Mouse (Mus musculus) bone marrow, adult 2 months (tissue): ENCODE data around the gene Lrrc7. TPM values are rescaled to one million over a fixed set of nuclear protein-coding genes. Genes with fewer than 3 reads are reported as not detected.
"Not testable (repeated sequence)": the region's sequence is repeated elsewhere in the genome, so short reads cannot be mapped to it uniquely, and the experiment has no call there.

ENCODE experiments used
- H3K27ac ChIP-seq: fragments of 200-500 bp; 2 replicates; pipeline ENCODE4 v1.5.1; 2012; ENCODE audit warnings: low read depth, mild to moderate bottlenecking, control low read depth, inconsistent platforms, low read length; ENCODE audit not compliant: control insufficient read depth, poor library complexity, insufficient read depth
- H3K4me1 ChIP-seq: fragments of 200-500 bp; 2 replicates; pipeline ENCODE4 v1.6.1; 2011; ENCODE audit warnings: low read length; ENCODE audit not compliant: control insufficient read depth, insufficient read depth
- H3K4me3 ChIP-seq: fragments of 200-500 bp; replicated peaks from 2 replicates; pipeline ENCODE3; 2011; ENCODE audit warnings: mild to moderate bottlenecking, low read depth, low read length, control low read depth; ENCODE audit not compliant: control insufficient read depth
- CTCF ChIP-seq: fragments of 200-500 bp; IDR thresholded peaks from 2 replicates; pipeline ENCODE4 v1.5.1; 2011; ENCODE audit warnings: low read length, control low read depth; ENCODE audit not compliant: control insufficient read depth, insufficient read depth
- POLR2A ChIP-seq: fragments of 200-500 bp; IDR thresholded peaks from 2 replicates; pipeline ENCODE4 v1.6.1; 2011; ENCODE audit warnings: low read depth, mild to moderate bottlenecking, control low read depth, low read length, borderline replicate concordance; ENCODE audit not compliant: control insufficient read depth
- WGBS: fragments of 180-500 bp; shearing (Covaris S2); methylation state at CpG from one replicate; pipeline ENCODE4 v1.1.7; 2018; 5-methylcytosine and 5-hydroxymethylcytosine counted together
- polyA plus RNA-seq: library from polyadenylated mRNA; stranded (reverse); fragments of >200 nt; gene quantifications from 2 replicates; pipeline ENCODE4 v1.2.4, GENCODE M21; 2011; ENCODE audit warnings: low replicate concordance; ENCODE audit not compliant: missing spikeins, insufficient read depth, insufficient read length

The Lrrc7 gene
- polyA plus RNA-seq, 1 experiment: not detected

GRCm38 (mm10) chr3:158140629-158141028, 421.4 kb downstream of the Lrrc7 start:
- Histone ChIP-seq H3K4me1 (no peaks in the 10 kb centered on the region), H3K27ac (no peak overlapping the region), H3K4me3 (no peak overlapping the region)
- TF ChIP-seq CTCF (no peak), POLR2A (no peak)
- 2% methylated on average over 1 of the region's 1 CpGs for WGBS

GRCm38 (mm10) chr3:158137796-158138195, 424.2 kb downstream of the Lrrc7 start:
- no peak for TF ChIP-seq CTCF
- TF ChIP-seq POLR2A: no peak
- Histone ChIP-seq H3K4me1 (no peaks in the 10 kb centered on the region), H3K4me3 (no peak overlapping the region), H3K27ac (no peak overlapping the region)
- 43% methylated on average over 6 of the region's 6 CpGs for WGBS

GRCm38 (mm10) chr3:158131672-158132071, 430.3 kb downstream of the Lrrc7 start:
- H3K4me1 ChIP-seq: no peaks in the 10 kb centered on the region
- TF ChIP-seq POLR2A (no peak), CTCF (no peak)
- no peak overlapping the region for H3K4me3 ChIP-seq
- 64% methylated on average over 4 of the region's 4 CpGs for WGBS
- H3K27ac ChIP-seq: no peak overlapping the region

GRCm38 (mm10) chr3:158131233-158131632, 430.8 kb downstream of the Lrrc7 start:
- TF ChIP-seq POLR2A: no peak
- TF ChIP-seq CTCF: no peak
- no peak overlapping the region for H3K27ac ChIP-seq
- H3K4me3 ChIP-seq: no peak overlapping the region
- no peaks in the 10 kb centered on the region for H3K4me1 ChIP-seq

- WGBS: 41% methylated on average over 3 of the region's 3 CpGs
- no peak for TF ChIP-seq POLR2A
- no peak for TF ChIP-seq CTCF
- H3K4me3 ChIP-seq: no peak overlapping the region
- no peak overlapping the region for H3K27ac ChIP-seq
- H3K4me1 ChIP-seq: no peaks in the 10 kb centered on the region
These were observed 439.1 kb downstream of the Lrrc7 start for GRCm38 (mm10) chr3:158122899-158123298.

- Histone ChIP-seq H3K27ac (no peak overlapping the region), H3K4me3 (no peak overlapping the region), H3K4me1 (no peaks in the 10 kb centered on the region)
- 88% methylated on average over 1 of the region's 1 CpGs for WGBS
- TF ChIP-seq POLR2A (no peak), CTCF (no peak)
These were observed 456.8 kb downstream of the Lrrc7 start for GRCm38 (mm10) chr3:158105260-158105659.

GRCm38 (mm10) chr3:158103467-158103866, 458.6 kb downstream of the Lrrc7 start:
- Histone ChIP-seq H3K4me1 (no peaks in the 10 kb centered on the region), H3K4me3 (no peak overlapping the region), H3K27ac (no peak overlapping the region)
- 57% methylated on average over 2 of the region's 2 CpGs for WGBS
- TF ChIP-seq CTCF (no peak), POLR2A (no peak)

- 58% methylated on average over 1 of the region's 1 CpGs for WGBS
- H3K27ac ChIP-seq, H3K4me1 ChIP-seq, H3K4me3 ChIP-seq: not testable (repeated sequence)
These were observed 459.5 kb downstream of the Lrrc7 start for GRCm38 (mm10) chr3:158102530-158102929.

- 82% methylated on average over 9 of the region's 10 CpGs for WGBS
- not testable (repeated sequence) for H3K27ac ChIP-seq, H3K4me3 ChIP-seq, H3K4me1 ChIP-seq
These were observed 460.0 kb downstream of the Lrrc7 start for GRCm38 (mm10) chr3:158102043-158102442.
